Mouse (Mus musculus) embryo, embryonic 10.5 days (tissue): ENCODE data around the gene Pram1.
A peak's percentile ranks its signal among the peaks of the same experiment; 100 is the strongest.

ENCODE experiments used
- DNase-seq: peaks from one replicate; pipeline ENCODE4 v3.0.0-alpha.2; 2015; ENCODE audit warnings: low spot score

Pram1 gene

DNA sequence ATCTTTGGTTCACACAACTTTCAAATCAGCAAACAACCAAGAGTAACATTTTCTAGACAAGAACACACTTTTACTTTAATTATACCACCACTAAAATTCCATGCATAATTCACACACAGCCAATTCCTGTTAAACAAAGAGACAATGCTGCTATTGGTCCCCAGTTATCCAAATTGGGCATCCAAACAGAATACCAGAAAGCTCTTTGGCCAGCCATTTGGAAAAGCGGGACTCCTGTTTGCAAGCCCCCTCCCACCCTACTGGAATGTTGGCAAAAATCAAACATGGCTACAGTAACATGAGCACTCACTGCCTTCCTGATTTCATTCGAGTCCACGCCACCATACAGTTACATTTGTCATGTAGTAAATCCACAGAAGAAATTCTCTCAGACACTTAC, 31.8 kb downstream of the Pram1 start:
- no peak for DNase-seq

DNA sequence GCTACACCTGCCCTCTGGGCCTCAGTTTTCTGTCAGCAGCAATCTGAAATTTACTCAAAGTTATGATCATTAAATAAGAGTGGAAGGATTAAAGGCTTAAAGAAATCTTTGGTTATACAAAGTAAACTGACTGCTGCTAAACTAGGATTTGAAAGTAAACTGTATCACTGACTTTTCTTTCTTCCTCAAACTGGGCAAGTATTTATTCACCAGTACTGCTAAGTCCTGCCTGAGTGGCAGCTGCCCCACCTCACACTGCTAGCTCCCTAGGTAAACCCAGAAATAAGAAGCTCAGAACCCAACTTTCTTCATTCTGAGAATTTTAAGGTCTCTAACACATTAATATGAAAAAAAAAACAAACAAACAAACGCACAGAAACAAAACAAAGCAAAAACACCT, 36.0 kb downstream of the Pram1 start:
- no peak for DNase-seq

DNA sequence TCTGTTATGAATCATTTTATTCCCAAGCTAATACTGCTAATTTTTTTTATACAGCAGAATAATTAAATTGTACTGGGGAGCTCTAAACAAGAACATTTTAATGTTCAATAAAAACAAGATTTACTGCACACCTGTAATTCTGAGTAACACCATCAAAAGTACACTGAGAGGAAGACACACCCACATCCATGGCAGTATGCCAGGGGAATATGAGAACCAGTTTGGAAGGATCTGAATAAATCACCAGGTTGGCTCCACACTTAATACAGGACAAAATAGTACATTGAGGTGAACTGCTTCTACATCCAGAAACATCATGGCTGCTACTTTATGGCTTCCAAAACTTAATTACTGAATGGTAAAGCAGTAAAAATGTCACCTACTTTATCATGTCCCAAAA, 37.6 kb downstream of the Pram1 start:
- no peak for DNase-seq

DNA sequence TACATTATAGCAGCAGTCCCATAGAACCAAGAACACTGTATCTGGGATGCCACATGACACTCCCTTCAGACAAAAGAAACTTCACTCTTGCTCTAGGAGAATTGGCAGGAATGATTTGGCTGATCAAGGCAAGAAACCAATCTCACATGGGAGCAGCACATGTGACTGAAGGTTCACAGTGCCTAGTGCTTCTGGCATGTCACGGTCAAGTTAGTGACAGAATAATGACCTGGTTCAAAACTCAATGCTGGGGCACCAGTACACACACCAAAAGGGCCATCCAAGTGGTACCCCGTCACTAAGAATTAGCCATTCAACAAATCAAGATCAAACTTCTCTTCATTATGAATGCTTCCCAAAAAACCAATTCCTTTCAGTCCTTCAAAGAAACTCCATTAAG, 38.2 kb downstream of the Pram1 start:
- DNase-seq = no peak

DNA sequence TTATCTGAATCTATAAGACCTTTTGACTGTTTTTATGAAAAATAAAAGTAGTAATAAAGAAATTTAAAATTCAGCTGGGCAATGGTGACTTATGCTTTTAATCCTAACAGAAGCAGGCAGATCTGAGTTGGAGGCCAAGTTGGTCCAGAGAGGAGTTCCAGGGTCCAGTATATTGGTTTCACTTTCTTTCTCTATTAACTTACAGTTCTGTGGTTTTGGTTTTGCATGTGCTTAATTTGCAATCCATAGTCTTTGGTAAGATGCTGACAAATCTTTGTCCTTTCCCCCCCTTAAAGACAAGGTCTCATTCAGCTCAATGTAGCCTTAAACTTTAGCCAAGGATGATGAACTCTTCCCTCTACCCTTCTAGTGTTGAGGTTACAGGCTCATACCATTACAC, 40.9 kb downstream of the Pram1 start:
- no peak for DNase-seq

DNA sequence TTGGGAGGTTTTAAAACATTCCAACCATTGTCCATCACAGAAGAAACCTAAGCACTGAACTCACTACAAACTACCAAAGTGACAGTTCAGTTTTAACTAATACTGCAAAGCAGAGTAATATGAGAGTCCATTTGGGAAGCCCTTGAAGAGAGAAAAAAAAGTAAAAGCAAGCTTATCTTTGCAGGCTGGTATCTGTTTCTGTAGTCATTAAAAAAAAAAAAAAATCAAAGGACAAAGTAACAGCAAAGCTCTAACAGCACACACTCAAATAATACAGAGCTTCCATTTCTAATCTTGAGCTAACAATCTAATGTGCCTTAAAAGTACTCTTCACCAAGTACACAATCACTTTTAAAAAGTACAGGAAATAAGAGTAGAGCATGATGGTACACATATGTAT, 43.9 kb downstream of the Pram1 start:
- no peak for DNase-seq

DNA sequence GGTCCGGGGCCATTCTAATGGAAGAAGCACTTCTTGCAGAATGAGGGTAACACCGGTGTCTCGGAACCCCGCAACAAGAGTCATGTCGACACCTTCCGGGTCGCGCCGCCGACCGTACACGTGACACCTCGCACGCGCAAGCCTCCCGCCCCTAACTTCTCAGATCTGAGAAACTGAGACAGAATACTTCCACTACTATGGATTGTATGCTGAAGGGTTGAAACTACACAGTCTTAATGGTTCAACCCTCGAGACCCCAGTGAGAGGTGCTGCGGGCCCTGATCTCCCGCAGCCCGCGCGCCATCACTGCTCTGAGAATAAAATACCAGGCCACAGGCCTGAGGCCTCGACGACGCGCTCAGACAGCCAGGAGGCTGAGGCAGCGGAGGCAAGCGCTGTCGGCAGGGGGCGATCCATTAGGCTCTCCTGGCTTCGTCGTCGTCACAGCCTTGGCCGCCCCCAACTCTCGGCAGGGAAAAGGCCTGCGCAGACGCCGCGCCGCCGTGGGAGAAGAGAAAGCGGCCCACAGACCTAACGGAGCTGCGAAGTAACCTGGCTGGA, 46.9 kb downstream of the Pram1 start:
- peak; percentile 81 for DNase-seq

DNA sequence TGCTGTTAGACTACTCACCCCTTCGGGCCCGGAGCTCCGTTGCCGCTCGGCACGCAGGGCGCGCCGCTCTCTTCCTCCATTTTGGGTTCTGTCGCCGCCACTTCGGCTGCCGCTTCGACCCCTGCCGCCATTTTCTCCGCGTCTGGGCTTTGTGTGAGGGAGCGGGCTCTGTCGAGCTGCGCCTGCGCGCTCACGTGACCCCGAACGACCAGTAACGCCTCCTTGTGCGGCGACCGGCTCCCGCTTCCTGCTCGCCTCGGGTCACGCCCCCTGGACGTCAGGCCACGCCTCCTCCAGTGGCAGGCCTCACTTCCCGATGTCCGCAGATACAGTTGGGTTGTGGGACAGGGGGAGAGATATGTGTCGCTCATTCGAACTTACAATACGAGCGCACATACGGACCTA, 47.4 kb downstream of the Pram1 start:
- DNase-seq = peak; percentile 97

DNA sequence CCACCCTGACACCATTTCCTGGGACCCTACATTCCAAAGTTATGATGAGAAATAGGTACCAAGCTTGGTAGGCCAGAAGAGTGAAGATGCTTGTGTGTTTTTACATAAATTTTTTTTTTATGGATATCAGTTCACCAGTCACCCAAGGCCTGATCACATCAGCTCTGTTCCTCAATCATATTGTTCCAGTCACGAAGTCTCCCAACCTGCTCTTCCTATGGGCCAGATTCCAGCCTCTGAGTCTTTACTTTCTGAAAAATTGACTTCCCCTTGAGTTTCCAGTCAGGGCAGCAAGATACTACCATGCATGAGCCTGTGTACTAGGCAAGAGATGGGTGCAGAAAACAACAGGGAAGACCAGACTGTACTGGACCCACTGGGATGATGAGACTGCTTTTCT, 48.9 kb downstream of the Pram1 start, which contains the start of gene Hnrnpm:
Gene Hnrnpm, minus strand, starts transcription at position 101 of the 400 bp plus-strand sequence.
- DNase-seq = no peak
